Mouse (Mus musculus): ENCODE measurements at regions not wholly inside any gene's neighbourhood (a gene's known extent, or its start where the extent isn't known, plus 50 kb on each side); places are given as distances from the start of the nearest gene placed in this dataset.
A peak's percentile ranks its signal among the peaks of the same experiment; 100 is the strongest.

DNA sequence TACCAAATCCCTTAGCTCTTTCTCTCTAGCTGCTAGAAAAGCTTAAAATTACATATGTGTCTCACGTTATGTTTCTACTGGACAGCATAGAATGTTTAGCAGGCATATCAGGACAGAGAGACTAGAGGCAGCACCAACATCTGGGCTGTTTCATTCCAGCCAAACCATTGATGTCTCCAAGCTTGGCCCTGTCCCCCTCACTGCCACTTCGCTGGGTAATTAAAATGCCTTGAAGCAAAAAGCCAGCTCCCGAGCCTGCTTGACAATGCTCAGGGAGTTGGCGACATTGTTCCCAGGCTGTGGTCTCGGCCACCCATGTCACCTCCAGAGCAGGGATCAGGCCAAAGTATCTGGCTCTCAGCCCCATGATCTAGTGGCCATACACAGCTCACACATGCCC lies 92.7 kb upstream of the Cdh5 start:
- Histone ChIP-seq H3K4me2 (replicated peaks) (no peak overlapping the region), H3K9me3 (no peaks in the 10 kb centered on the region), H3K36me3 (no peaks in the 10 kb centered on the region), H3K27ac (no peak overlapping the region), H3K27me3 (replicated peaks) (no peaks in the 10 kb centered on the region), H3K9ac (no peak overlapping the region), H3K4me1 (replicated peaks) (no peaks in the 10 kb centered on the region), H3K4me3 (replicated peaks) (no peak overlapping the region)
- 74% methylated on average over 5 of the region's 5 CpGs for WGBS
- ATAC-seq: no peak

DNA sequence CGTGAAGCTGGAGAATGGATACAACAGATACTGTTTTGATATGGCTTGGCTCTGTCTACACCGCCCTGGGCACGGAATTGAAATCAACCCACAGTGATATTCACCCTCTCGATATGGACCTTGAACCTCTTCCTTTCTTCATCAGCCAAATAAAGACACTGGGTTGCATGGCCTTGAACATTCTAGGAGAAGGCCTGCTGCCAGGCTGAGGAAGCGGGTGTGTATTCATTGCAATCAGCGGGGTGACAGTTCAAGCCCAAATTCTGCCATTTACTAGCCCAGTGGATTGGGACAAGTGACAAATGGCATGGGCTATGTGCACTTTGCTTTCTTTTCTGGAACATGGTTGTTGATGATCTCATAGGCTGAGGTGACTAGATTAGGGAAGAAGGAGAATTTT lies 92.1 kb upstream of the Cdh5 start:
- Histone ChIP-seq H3K9ac (no peak overlapping the region), H3K27ac (no peak overlapping the region), H3K36me3 (no peaks in the 10 kb centered on the region), H3K4me2 (replicated peaks) (no peak overlapping the region), H3K4me3 (replicated peaks) (no peak overlapping the region), H3K9me3 (no peaks in the 10 kb centered on the region), H3K4me1 (replicated peaks) (no peaks in the 10 kb centered on the region), H3K27me3 (replicated peaks) (no peaks in the 10 kb centered on the region)
- ATAC-seq: no peak
- 89% methylated on average over 6 of the region's 6 CpGs for WGBS

DNA sequence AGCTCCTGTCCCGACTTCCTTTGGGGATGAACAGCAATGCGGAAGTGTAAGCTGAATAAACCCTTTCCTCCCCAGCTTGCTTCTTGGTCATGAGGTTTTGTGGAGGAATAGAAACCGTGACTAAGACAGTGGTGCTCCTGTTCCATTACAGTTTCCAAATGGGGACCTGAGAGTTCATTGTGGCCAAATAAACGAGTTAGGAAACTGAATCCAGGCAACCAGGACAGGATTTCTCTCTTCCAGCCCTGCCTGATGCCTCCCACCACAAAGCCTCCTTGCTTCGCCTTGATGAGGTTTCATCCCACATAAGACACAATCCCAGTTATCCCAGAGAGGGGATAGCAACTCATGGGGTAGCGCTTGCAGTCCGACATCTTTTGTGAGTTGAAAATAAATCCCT lies 79.2 kb upstream of the Cdh5 start:
- no peak overlapping the region for H3K27ac ChIP-seq
- 82% methylated on average over 7 of the region's 7 CpGs for WGBS
- no peak for ATAC-seq

DNA sequence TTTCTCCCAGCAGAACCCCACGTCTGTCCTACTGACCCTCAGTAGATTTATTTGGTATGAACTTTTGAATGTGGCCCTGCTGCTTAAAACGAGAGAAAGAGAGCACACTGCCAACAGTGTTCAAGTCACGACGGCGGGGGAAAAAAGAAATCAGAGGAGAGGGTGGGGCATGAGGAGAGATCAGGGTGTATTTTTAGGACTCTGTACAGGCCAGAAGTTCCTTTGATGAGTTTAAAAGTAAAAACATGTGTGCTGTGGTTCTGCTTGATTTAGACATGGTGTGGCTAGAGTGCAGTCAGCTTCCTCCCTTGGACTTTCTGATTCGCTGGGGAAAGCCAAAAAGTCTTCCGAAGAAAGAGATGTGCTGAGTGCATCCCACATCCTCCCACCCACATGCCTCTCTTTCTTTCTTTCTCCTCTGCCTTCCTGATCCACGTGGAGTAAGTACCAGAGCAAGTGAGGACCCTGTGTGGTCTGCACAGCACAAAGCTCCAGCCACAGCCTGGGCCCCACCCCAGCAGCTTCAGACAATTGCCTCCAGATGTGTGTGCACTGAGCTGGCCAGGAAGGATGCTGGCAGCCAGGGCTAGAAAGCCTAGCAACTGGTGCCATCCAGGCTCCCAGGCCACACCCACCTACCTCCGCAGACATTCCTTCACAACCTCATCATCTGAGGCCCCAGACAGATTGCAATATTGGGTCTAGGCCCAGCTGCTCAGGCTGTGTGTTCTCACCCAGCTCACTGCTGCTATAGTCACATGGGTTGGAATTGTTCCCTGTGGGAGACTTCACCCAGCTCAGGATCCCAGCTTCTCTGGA lies 78.5 kb upstream of the Cdh5 start:
- 56% methylated on average over 9 of the region's 9 CpGs for WGBS
- H3K4me3 ChIP-seq (replicated peaks): no peak overlapping the region
- H3K4me2 ChIP-seq (replicated peaks): no peak overlapping the region
- no peak for ATAC-seq
- 0 out of 2 replicates have a peak, but pooled peaks cover 4% of the 10 kb centered on the region for H3K4me1 ChIP-seq (replicated peaks)
- no peaks in the 10 kb centered on the region for H3K27me3 ChIP-seq (replicated peaks)
- no peaks in the 10 kb centered on the region for H3K9me3 ChIP-seq
- H3K36me3 ChIP-seq: no peaks in the 10 kb centered on the region
- no peak overlapping the region for H3K27ac ChIP-seq
- H3K9ac ChIP-seq: no peak overlapping the region

More for the DNA sequence above, 79.2 kb upstream of the Cdh5 start:
- Histone ChIP-seq H3K9me3 (no peaks in the 10 kb centered on the region), H3K36me3 (no peaks in the 10 kb centered on the region), H3K4me3 (replicated peaks) (no peak overlapping the region), H3K4me1 (replicated peaks) (0 out of 2 replicates have a peak, but pooled peaks cover 4% of the 10 kb centered on the region), H3K9ac (no peak overlapping the region), H3K27me3 (replicated peaks) (no peaks in the 10 kb centered on the region), H3K4me2 (replicated peaks) (no peak overlapping the region)

DNA sequence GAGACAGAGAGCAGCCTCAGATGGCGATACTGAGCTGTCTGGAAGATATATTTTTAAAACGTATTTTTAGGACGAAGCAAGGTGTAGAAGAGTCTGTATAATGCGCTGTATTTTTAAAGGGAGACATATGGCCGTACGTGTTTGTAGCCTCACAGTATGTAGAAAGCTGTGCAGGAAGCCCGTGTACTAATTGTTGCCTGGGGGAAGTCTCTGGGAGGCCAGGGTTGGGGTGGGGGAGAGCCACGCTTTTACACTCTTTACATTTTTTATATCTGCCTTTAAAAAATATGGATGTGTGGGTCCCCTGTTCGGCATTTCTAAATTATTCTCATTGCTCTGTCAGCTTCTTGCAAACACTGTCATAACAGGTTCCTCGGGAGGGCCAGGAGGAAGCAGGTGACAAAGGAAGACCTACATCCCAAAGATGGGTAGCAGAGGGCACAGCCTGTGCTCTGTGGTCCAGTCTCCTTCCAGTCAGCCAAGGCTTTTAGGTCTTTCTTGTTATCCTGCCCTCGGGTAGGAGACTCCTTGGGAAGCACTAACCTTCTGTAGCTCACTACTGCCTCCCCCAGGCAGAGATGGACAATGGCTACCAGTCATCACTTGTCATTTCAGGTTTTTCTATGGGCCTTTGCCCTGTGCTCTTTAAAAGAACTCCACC lies 74.1 kb upstream of the Cdh5 start:
- H3K9ac ChIP-seq: no peak overlapping the region
- WGBS: 67% methylated on average over 11 of the region's 11 CpGs
- no peak for ATAC-seq
- H3K4me1 ChIP-seq (replicated peaks): 0 out of 2 replicates have a peak, but pooled peaks cover 7% of the 10 kb centered on the region
- no peaks in the 10 kb centered on the region for H3K27me3 ChIP-seq (replicated peaks)
- H3K9me3 ChIP-seq: no peaks in the 10 kb centered on the region
- H3K27ac ChIP-seq: no peak overlapping the region
- H3K36me3 ChIP-seq: no peaks in the 10 kb centered on the region
- H3K4me2 ChIP-seq (replicated peaks): no peak overlapping the region
- H3K4me3 ChIP-seq (replicated peaks): no peak overlapping the region

DNA sequence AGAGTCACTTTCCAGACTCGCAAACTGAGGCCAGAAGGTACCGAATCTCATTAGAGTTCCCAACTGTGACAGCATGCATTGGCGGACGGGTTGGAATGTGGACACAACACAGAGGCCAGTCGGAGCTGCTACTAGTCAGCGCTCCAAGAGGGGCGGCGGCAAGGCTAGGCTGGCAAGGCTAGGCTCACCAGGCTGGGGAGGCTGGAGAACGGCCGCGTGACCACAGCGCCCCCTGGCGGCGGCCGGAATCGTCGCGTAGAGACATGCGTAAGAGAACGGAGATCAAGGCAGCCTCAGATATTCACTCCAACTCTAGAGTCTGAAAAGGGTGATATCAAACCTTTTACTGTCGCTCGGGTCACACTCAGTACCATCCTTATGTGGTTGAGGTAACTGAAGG lies 72.8 kb upstream of the Cdh5 start:
- H3K9ac ChIP-seq: no peak overlapping the region; the same call in 1 of the 2 replicates
- no peaks in the 10 kb centered on the region for H3K27me3 ChIP-seq (replicated peaks)
- no peaks in the 10 kb centered on the region for H3K9me3 ChIP-seq
- 3% methylated on average over 22 of the region's 22 CpGs for whole genome bisulfite sequencing
- peak overlapping the region; percentile 48 for H3K4me2 ChIP-seq (replicated peaks)
- no peak overlapping the region for H3K27ac ChIP-seq
- H3K4me1 ChIP-seq (replicated peaks): 0 out of 2 replicates have a peak, but pooled peaks cover 3% of the 10 kb centered on the region
- no peaks in the 10 kb centered on the region for H3K36me3 ChIP-seq
- H3K4me3 ChIP-seq (replicated peaks): no peak overlapping the region
- ATAC-seq: peak; percentile 92

DNA sequence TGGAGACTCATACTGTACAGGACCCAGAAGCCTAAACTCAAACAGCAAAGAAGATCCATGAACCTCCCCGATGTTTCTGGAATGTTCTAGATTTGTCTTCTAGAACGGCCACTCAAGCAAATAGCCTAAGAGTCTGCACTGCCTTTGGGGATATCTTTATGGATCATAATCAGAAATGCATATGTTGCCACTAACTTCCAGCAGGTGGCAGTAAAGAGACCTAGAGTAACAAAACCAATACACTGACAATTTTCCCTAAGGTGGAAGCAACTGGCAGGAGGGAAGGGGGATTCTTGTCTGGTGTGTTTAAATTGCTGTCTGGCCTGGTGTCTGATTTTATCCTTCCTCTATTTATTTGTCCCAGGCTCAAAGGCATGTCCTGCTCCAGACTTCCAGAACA lies 69.2 kb upstream of the Cdh5 start:
- H3K27ac ChIP-seq: no peak overlapping the region
- H3K36me3 ChIP-seq: no peaks in the 10 kb centered on the region
- H3K4me2 ChIP-seq (replicated peaks): no peak overlapping the region
- WGBS: 92% methylated on average over 2 of the region's 2 CpGs
- H3K4me3 ChIP-seq (replicated peaks): no peak overlapping the region
- H3K9ac ChIP-seq: no peak overlapping the region
- no peaks in the 10 kb centered on the region for H3K27me3 ChIP-seq (replicated peaks)
- no peak for ATAC-seq
- H3K4me1 ChIP-seq (replicated peaks): 0 out of 2 replicates have a peak, but pooled peaks cover 3% of the 10 kb centered on the region
- H3K9me3 ChIP-seq: no peaks in the 10 kb centered on the region

DNA sequence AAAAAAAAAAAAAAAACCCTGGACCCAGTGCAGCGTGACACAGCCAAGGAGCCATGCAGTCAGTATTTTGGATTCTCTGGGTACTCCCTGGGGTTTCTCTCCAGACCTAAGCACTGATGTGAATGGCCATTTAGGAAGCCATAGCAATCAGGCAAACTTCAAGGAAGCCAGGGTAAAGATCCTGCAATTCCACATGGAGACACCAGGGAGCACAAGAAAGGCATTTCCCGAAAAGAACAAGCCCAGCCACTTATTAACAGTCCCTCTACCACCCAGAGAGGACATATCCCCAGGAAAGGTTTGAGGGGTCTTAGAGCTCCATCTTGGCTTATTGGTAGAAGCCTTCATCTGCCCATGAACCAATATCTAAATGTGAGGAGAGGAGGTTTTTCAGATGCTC lies 68.3 kb upstream of the Cdh5 start:
- no peak overlapping the region for H3K9ac ChIP-seq
- H3K4me3 ChIP-seq (replicated peaks): no peak overlapping the region
- H3K27ac ChIP-seq: no peak overlapping the region
- H3K4me1 ChIP-seq (replicated peaks): 0 out of 2 replicates have a peak, but pooled peaks cover 3% of the 10 kb centered on the region
- H3K9me3 ChIP-seq: no peaks in the 10 kb centered on the region
- WGBS: 51% methylated on average over 2 of the region's 2 CpGs
- no peak overlapping the region for H3K4me2 ChIP-seq (replicated peaks)
- no peak for ATAC-seq
- no peaks in the 10 kb centered on the region for H3K36me3 ChIP-seq
- no peaks in the 10 kb centered on the region for H3K27me3 ChIP-seq (replicated peaks)

DNA sequence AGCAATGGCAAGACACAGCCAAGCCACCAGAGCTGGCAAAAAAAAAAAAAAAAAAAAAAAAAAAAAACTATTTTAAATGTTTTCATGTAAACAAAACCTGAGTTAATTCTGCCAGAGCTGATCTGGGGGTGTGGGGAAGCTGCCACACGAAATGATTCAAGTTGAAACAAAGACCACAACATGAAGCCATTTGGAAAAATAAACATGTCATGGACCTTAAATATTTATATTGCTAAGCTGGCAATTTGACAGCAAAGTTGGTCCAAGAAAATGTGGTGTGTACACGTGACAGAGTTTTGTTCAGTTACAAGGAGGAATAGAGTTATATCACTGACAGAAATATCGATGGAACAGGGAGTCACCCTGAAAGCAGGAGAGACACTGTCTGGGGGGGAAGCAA lies 67.1 kb upstream of the Cdh5 start:
- Histone ChIP-seq H3K4me1 (replicated peaks) (no peaks in the 10 kb centered on the region), H3K4me2 (replicated peaks) (no peak overlapping the region), H3K27me3 (replicated peaks) (no peaks in the 10 kb centered on the region), H3K27ac (no peak overlapping the region), H3K36me3 (no peaks in the 10 kb centered on the region), H3K4me3 (replicated peaks) (no peak overlapping the region), H3K9me3 (no peaks in the 10 kb centered on the region), H3K9ac (no peak overlapping the region)
- 47% methylated on average over 3 of the region's 3 CpGs for WGBS
- no peak for ATAC-seq

DNA sequence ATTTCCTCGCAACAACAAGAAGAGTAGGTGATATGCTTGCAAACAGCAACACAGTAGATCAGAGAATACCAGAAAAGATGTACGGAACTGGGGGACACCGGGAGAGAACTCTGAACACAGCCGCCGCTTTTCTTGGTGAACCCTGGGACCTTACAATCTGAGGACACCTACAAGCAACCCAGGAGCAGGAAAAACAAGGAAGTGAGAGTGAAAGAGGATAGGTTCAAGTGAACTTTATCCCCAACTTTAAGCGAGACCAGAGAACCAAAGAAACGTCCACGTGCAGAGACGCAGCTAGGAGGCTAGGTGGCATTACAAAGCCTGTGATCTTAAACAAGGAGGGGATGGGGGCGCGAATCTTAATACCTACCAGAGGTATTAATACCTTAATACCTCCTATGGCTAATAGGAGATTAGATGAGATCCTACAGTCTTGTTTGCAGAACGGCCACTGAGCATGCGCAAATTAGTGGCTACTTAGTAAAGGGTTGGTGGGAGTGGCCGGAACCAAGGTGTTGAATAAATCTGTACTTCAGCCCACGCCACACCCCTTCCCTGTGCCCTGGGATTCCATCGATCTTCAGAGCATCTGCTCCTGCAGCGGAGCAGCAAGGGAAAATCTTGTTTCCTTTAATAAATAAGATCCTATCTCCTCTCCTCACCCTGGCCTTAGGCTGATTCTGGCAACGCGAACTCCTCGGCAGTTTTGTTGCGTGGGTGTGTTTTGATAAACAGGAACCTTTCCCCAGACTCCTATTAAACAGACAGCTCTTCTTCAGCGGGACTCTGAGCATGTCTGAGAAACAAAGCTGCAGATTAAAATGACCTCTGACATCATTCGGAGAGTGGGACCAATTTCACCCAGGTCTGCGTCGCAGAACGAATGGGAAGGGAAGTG lies 64.6 kb upstream of the Cdh5 start:
- peak; percentile 78 for ATAC-seq
- H3K36me3 ChIP-seq: no peaks in the 10 kb centered on the region
- H3K4me1 ChIP-seq (replicated peaks): no peaks in the 10 kb centered on the region
- no peaks in the 10 kb centered on the region for H3K9me3 ChIP-seq
- WGBS: 64% methylated on average over 26 of the region's 26 CpGs
- no peak overlapping the region for H3K4me3 ChIP-seq (replicated peaks)
- no peak overlapping the region for H3K4me2 ChIP-seq (replicated peaks)
- no peaks in the 10 kb centered on the region for H3K27me3 ChIP-seq (replicated peaks)
- H3K27ac ChIP-seq: no peak overlapping the region
- no peak overlapping the region for H3K9ac ChIP-seq

DNA sequence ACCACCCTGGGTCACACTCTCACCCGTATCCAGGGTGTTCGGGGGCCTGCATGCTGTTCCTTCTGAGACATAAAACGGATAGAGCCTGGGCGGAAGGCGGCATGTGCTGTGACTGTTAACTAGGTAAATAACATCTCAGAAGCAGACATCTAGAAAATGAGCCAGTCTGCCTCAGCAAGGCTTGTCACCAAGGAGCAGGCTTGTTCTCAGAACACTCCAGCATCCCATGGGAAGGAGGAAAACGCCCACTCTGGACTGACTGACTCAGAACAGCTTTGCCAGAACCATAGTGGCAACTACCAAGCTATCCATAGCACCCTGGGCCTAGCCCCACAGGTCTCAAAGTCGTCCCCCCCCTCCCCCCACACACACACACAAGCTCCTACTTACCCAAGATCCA lies 63.8 kb upstream of the Cdh5 start:
- ATAC-seq: no peak

DNA sequence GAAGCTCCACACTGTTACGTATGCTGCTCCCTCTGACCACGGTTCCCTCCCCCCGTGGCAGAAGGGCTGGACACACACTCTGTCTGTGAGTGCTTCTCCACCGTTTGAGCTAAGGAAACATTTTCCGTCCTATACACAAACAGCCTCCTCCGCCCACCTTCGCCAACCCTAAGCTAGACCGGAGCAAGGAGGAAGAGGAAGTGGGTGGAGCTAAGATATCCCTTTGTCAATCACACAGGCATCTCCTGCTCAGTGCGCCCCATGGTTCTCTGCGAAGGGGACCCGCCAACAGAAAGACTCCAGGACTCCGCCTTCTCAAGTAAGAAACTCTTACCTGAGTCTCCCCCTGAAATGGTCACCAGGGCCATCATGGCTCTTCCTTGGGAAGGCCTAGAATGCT lies 61.9 kb upstream of the Cdh5 start:
- no peak for ATAC-seq
- H3K27me3 ChIP-seq (replicated peaks): no peaks in the 10 kb centered on the region
- peaks cover 4% of the 10 kb centered on the region; the same call in 1 of the 2 replicates for H3K4me1 ChIP-seq (replicated peaks)
- 65% methylated on average over 12 of the region's 12 CpGs for WGBS
- no peak overlapping the region for H3K4me2 ChIP-seq (replicated peaks)
- no peak overlapping the region for H3K4me3 ChIP-seq (replicated peaks)
- no peak overlapping the region for H3K9ac ChIP-seq
- no peaks in the 10 kb centered on the region for H3K9me3 ChIP-seq
- no peak overlapping the region for H3K27ac ChIP-seq
- H3K36me3 ChIP-seq: no peaks in the 10 kb centered on the region

More for the DNA sequence above, 63.8 kb upstream of the Cdh5 start:
- H3K4me3 ChIP-seq (replicated peaks): no peak overlapping the region
- no peaks in the 10 kb centered on the region; the same call in 1 of the 2 replicates for H3K4me1 ChIP-seq (replicated peaks)
- no peaks in the 10 kb centered on the region for H3K27me3 ChIP-seq (replicated peaks)
- H3K9ac ChIP-seq: no peak overlapping the region
- H3K27ac ChIP-seq: no peak overlapping the region
- H3K36me3 ChIP-seq: no peaks in the 10 kb centered on the region
- no peaks in the 10 kb centered on the region for H3K9me3 ChIP-seq
- 77% methylated on average over 7 of the region's 7 CpGs for WGBS
- H3K4me2 ChIP-seq (replicated peaks): no peak overlapping the region

All from intestine, embryonic 15.5 days (tissue).